Mouse (Mus musculus) liver, embryonic 13.5 days (tissue): ENCODE measurements around the gene Evi5l. TPM values are rescaled to one million over a fixed set of nuclear protein-coding genes. Genes with fewer than 3 reads are reported as not detected.
"Not testable (repeated sequence)": the region's sequence is repeated elsewhere in the genome, so short reads cannot be mapped to it uniquely, and the experiment has no call there.

Experiments
- ATAC-seq: fragments of 200-750 bp; cut with Nextera tagmentation; 2 replicates; pipeline ENCODE4 v1.8.0; 2017; ENCODE audit warnings: low read depth, mild to moderate bottlenecking, moderate number of reproducible peaks, moderate library complexity
- DNase-seq: peaks from one replicate; pipeline ENCODE4 v3.0.0; 2022
- H3K27ac ChIP-seq: fragments of 300-500 bp; sonication (generic); 2 replicates; pipeline ENCODE4 v1.5.1; 2015; ENCODE audit warnings: moderate library complexity, mild to moderate bottlenecking, inconsistent platforms
- H3K27me3 ChIP-seq: fragments of 300-500 bp; sonication (generic); 2 replicates; pipeline ENCODE4 v1.6.1; 2015; ENCODE audit warnings: mild to moderate bottlenecking, inconsistent platforms
- H3K36me3 ChIP-seq: fragments of 300-500 bp; sonication (generic); 2 replicates; pipeline ENCODE4 v1.6.1; 2015; ENCODE audit warnings: mild to moderate bottlenecking, inconsistent platforms
- H3K4me1 ChIP-seq: fragments of 300-500 bp; sonication (generic); replicated peaks from 2 replicates; pipeline ENCODE4 v1.6.1; 2015; ENCODE audit warnings: inconsistent platforms
- H3K4me2 ChIP-seq: fragments of 300-500 bp; sonication (generic); 2 replicates; pipeline ENCODE4 v1.6.1; 2015; ENCODE audit warnings: inconsistent platforms, mild to moderate bottlenecking, moderate library complexity
- H3K4me3 ChIP-seq: fragments of 300-500 bp; sonication (generic); replicated peaks from 2 replicates; pipeline ENCODE4 v1.5.1; 2015; ENCODE audit warnings: mild to moderate bottlenecking, inconsistent platforms
- H3K9ac ChIP-seq: fragments of 300-500 bp; sonication (generic); 2 replicates; pipeline ENCODE4 v1.6.1; 2015; ENCODE audit warnings: mild to moderate bottlenecking, inconsistent platforms
- H3K9me3 ChIP-seq: fragments of 300-500 bp; sonication (generic); replicated peaks from 2 replicates; pipeline ENCODE4 v1.6.1; 2016; ENCODE audit warnings: inconsistent platforms
- WGBS: fragments of 180-500 bp; shearing (Covaris S2); methylation state at CpG from one replicate; pipeline ENCODE4 v1.1.7; 2015; ENCODE audit not compliant: insufficient replicate concordance; 5-methylcytosine and 5-hydroxymethylcytosine counted together
- polyA plus RNA-seq: library from polyadenylated mRNA; unstranded; fragments of >200 nt; fragmentation: Nextera tagmentation; extraction: Ambion mirVana; gene quantifications from 2 replicates; pipeline ENCODE4 v1.2.1, GENCODE M21; 2015

Evi5l gene
- polyA plus RNA-seq, 1 experiment from 2014 or later = 5.6 TPM

DNA sequence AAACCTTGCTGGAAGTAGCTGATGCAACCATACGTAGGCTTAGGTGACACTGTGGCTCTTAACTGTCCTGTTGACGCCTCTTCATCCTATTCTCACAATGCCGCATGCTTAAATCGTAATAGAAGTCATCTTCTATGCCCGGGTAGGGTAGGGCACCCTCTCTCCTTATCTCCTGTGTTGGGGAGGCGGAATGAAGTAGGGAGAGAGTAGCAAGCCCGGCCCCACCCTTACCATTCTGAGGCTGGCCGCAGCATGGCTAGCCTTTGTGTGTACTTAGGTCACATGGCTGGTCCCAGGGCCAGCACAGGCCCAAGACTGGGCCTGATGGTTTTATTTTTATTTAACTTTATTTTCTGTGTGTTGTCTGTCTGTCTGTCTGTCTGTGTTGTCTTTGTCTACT is 80.9 kb downstream of the Evi5l start:
- 78% methylated on average over 8 of the region's 8 CpGs for WGBS
- DNase-seq = no peak
- H3K36me3 ChIP-seq = peaks cover 72% of the 10 kb centered on the region
- no peak overlapping the region for H3K4me3 ChIP-seq
- no peak overlapping the region for H3K27ac ChIP-seq
- no peaks in the 10 kb centered on the region for H3K27me3 ChIP-seq
- no peak overlapping the region for H3K9ac ChIP-seq
- peaks cover 41% of the 10 kb centered on the region for H3K4me1 ChIP-seq
- H3K4me2 ChIP-seq = no peak overlapping the region
- no peaks in the 10 kb centered on the region for H3K9me3 ChIP-seq
- ATAC-seq = peak; percentile 32; the same call in 1 of the 2 replicates

DNA sequence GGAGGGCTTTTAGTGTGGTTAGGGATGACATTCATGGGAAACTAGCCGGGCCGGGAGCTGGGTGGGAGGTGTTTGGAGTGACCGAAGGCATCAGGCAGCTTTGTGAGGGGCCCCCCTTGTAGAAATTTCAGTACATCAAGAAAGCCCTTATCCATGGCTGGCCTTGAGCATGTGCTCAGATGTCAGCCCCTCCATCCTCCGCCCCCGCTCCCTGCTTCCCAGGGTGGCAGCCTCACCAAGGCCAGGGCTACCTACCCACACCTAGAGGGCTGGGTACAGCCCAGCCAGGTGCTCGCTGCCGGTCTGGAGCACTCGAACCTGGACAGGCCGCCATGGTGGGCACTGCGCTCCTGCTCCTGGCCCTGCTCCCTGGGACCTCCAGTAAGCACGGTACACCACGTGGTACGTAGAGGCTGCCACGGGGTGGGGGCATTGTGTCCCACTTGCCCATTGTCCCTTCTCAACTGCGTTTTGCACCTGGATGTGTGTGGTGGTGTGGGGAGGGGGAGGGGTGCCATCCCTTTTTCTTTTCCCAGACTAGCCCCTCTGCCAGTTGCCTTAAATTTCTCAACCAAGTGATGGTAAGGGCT is 81.7 kb downstream of the Evi5l start, which contains the start of gene Tgfbr3l:
TSS of gene Tgfbr3l (plus strand) at position 264 of the 590 bp plus-strand sequence.
- Histone ChIP-seq H3K27me3 (no peaks in the 10 kb centered on the region), H3K36me3 (peaks cover 64% of the 10 kb centered on the region), H3K4me3 (no peak within 1 kb of the TSS), H3K9ac (no peak within 1 kb of the TSS), H3K9me3 (no peaks in the 10 kb centered on the region), H3K4me2 (no peak within 1 kb of the TSS), H3K4me1 (peaks cover 46% of the 10 kb centered on the region), H3K27ac (no peak within 1 kb of the TSS)
- no peak for DNase-seq
- 85% methylated on average over 15 of the region's 15 CpGs for WGBS
- no peak for ATAC-seq

DNA sequence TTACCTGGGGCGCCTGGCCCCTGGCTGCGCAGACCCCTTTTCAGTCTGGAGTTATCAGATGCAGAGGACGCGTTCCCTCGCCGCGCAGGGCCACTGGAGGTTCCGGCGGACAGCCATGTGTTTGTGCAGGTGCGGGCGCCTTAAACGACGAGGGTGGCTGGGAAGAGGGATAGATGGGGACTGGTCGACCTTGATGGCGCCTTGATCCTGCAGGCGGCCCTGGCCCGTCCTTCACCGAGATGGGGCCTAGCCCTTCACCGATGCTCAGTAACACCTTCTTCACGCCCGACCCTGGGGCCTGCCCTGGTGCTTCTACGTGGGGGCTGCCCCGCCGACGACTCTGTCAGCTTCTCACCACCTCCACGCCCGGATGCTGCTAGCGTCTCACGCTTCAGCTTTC is 82.8 kb downstream of the Evi5l start:
- DNase-seq = no peak
- peaks cover 54% of the 10 kb centered on the region for H3K4me1 ChIP-seq
- H3K27me3 ChIP-seq = no peaks in the 10 kb centered on the region
- H3K9me3 ChIP-seq = no peaks in the 10 kb centered on the region
- 48% methylated on average over 29 of the region's 29 CpGs for WGBS
- H3K4me3 ChIP-seq = no peak overlapping the region
- H3K27ac ChIP-seq = no peak overlapping the region
- no peak overlapping the region for H3K4me2 ChIP-seq
- H3K36me3 ChIP-seq = peaks cover 53% of the 10 kb centered on the region
- no peak for ATAC-seq
- H3K9ac ChIP-seq = no peak overlapping the region

GRCm38 (mm10) chr8:4250306-4250970 is 84.1 kb downstream of the Evi5l start:
- Histone ChIP-seq H3K27ac (no peak overlapping the region), H3K4me1 (peaks cover 55% of the 10 kb centered on the region), H3K27me3 (no peaks in the 10 kb centered on the region), H3K36me3 (peaks cover 53% of the 10 kb centered on the region), H3K4me3 (no peak overlapping the region), H3K4me2 (no peak overlapping the region), H3K9me3 (no peaks in the 10 kb centered on the region), H3K9ac (no peak overlapping the region)
- peak; percentile 73 for DNase-seq
- no peak; the same call in 1 of the 2 replicates for ATAC-seq
- WGBS = 36% methylated on average over 26 of the region's 26 CpGs

- H3K4me1 ChIP-seq = peaks cover 47% of the 10 kb centered on the region
- H3K27me3 ChIP-seq = no peaks in the 10 kb centered on the region
- H3K27ac ChIP-seq = peak overlapping the region; percentile 57
- WGBS = 35% methylated on average over 8 of the region's 8 CpGs
- peak overlapping the region; percentile 87 for H3K9ac ChIP-seq
- peak overlapping the region; percentile 85 for H3K4me2 ChIP-seq
- ATAC-seq (no peak), DNase-seq (no peak)
- H3K9me3 ChIP-seq = no peaks in the 10 kb centered on the region
- H3K36me3 ChIP-seq = peaks cover 46% of the 10 kb centered on the region
- peak overlapping the region; percentile 88 for H3K4me3 ChIP-seq
Observed at GRCm38 (mm10) chr8:4252116-4252760, 85.9 kb downstream of the Evi5l start.

GRCm38 (mm10) chr8:4252934-4253841 is 86.8 kb downstream of the Evi5l start, which contains the start of gene Snapc2:
TSS of gene Snapc2 (plus strand) at chr8:4253080.
- WGBS = under 1% methylated on average over 69 of the region's 69 CpGs
- H3K9me3 ChIP-seq = no peaks in the 10 kb centered on the region

DNA sequence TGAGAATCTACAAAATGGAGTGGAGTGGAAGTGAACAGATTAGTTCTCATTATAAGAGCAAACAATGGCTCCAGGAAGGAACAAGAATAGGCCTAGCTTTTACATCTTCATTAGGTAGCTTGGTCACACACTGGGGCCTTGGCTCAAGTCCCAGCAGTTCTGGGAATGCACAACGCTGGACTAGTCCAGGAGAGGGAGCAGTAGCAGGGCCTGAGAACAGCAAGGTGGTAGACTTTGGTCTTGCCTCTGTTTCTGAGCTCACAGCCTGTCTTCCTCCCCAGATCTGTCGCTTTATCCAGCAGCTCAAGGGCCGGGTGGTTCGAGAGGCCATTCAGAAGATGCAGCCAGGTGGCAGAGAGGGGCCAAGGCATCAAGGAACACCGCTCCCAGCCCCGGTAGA is 87.6 kb downstream of the Evi5l start:
- 67% methylated on average over 6 of the region's 6 CpGs for WGBS
- DNase-seq (no peak), ATAC-seq (no peak)
- H3K4me3 ChIP-seq = peak overlapping the region; percentile 88
- H3K27me3 ChIP-seq = no peaks in the 10 kb centered on the region
- peak overlapping the region; percentile 87 for H3K9ac ChIP-seq
- H3K4me1 ChIP-seq = peaks cover 51% of the 10 kb centered on the region
- H3K27ac ChIP-seq = no peak overlapping the region; the same call in 1 of the 2 replicates
- no peaks in the 10 kb centered on the region for H3K9me3 ChIP-seq
- peaks cover 33% of the 10 kb centered on the region for H3K36me3 ChIP-seq
- peak overlapping the region; percentile 85 for H3K4me2 ChIP-seq

More at GRCm38 (mm10) chr8:4252934-4253841, 86.8 kb downstream of the Evi5l start, which contains the start of gene Snapc2:
- no peaks in the 10 kb centered on the region for H3K27me3 ChIP-seq
- peak within 1 kb of the TSS; percentile 87 for H3K9ac ChIP-seq
- peak within 1 kb of the TSS; percentile 85 for H3K4me2 ChIP-seq
- DNase-seq (peak; percentile 95), ATAC-seq (peak; percentile 92)
- H3K36me3 ChIP-seq = peaks cover 38% of the 10 kb centered on the region
- peaks cover 46% of the 10 kb centered on the region for H3K4me1 ChIP-seq
- H3K4me3 ChIP-seq = peak within 1 kb of the TSS; percentile 88
- peak within 1 kb of the TSS; percentile 82 for H3K27ac ChIP-seq

DNA sequence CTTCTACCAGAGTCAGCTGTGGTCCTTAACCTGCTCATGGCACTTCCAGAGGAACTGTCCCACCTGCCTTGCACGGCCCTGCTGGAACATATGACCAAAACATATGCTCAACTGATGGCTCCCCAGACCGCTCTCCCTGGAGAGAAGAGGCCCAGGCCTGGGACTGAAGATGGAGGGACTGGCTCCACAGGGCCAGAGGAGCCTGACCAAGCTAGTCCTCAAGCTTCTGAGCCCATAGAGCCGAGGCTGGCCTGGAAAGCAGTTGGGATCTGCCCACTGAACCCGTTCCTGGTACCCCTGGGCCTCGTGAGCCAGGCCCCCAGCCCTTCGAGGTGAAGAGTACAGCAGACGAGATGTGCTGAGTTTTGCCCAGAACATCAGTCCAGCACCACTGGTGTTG is 89.1 kb downstream of the Evi5l start:
- H3K4me3 ChIP-seq, H3K27me3 ChIP-seq, H3K27ac ChIP-seq, H3K4me2 ChIP-seq, DNase-seq, H3K9me3 ChIP-seq, ATAC-seq, H3K9ac ChIP-seq: not testable (repeated sequence)
- peaks cover 54% of the 10 kb centered on the region for H3K4me1 ChIP-seq
- peaks cover 34% of the 10 kb centered on the region for H3K36me3 ChIP-seq
- WGBS = 65% methylated on average over 7 of the region's 7 CpGs

DNA sequence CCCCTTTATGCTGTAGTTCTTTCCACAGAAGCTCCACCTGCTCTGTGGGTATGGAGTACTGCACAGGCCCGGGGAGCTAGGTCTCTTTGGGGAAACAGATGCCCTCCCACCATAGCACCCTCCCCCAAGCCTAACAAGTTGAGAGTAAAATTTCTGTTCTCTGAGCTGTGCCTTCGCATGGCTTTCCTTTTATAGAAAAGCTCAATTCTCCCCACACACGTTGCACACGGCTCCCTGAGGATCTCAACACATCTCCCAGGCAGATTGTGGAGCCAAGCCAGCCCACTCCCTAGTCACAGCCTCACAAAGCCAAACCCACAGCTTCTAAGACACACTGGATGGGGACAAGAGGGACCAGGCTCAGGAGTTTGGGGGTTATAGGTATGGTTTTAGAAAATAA is 90.5 kb downstream of the Evi5l start:
- ATAC-seq (no peak), DNase-seq (no peak)
- no peak overlapping the region for H3K4me3 ChIP-seq
- no peaks in the 10 kb centered on the region for H3K9me3 ChIP-seq
- 59% methylated on average over 4 of the region's 4 CpGs for WGBS
- H3K4me1 ChIP-seq = peaks cover 43% of the 10 kb centered on the region
- H3K36me3 ChIP-seq = peaks cover 48% of the 10 kb centered on the region
- no peak overlapping the region for H3K4me2 ChIP-seq
- H3K9ac ChIP-seq = no peak overlapping the region
- no peak overlapping the region for H3K27ac ChIP-seq
- H3K27me3 ChIP-seq = no peaks in the 10 kb centered on the region

- ATAC-seq (no peak), DNase-seq (no peak)
- WGBS = 84% methylated on average over 4 of the region's 4 CpGs
- H3K27ac ChIP-seq = no peak overlapping the region
- H3K4me2 ChIP-seq = no peak overlapping the region
- H3K9ac ChIP-seq = no peak overlapping the region
- H3K27me3 ChIP-seq = no peaks in the 10 kb centered on the region
- H3K36me3 ChIP-seq = peaks cover 52% of the 10 kb centered on the region
- no peaks in the 10 kb centered on the region for H3K9me3 ChIP-seq
- peaks cover 39% of the 10 kb centered on the region for H3K4me1 ChIP-seq
- no peak overlapping the region for H3K4me3 ChIP-seq
Observed at GRCm38 (mm10) chr8:4257350-4257749, 91.0 kb downstream of the Evi5l start.
